Mouse (Mus musculus) MEL (cell line): ENCODE data around the gene Pcnx4.

Experiments used
- CTCF ChIP-seq, 3 experiments: IDR thresholded peaks in 2 of 3; conservative IDR thresholded peaks in 1 of 3; 2 replicates each; pipeline ENCODE4 v1.5.1; 2011 to 2012; ENCODE audit warnings: low read length in 3 of 3, low read depth in 2 of 3, mild to moderate bottlenecking in 2 of 3, improper control_type of control experiment in 1 of 3, inconsistent platforms in 1 of 3, mixed read lengths in 1 of 3, moderate library complexity in 1 of 3; ENCODE audit not compliant: control insufficient read depth in 1 of 3, insufficient read depth in 1 of 3, poor library complexity in 1 of 3, severe bottlenecking in 1 of 3
- ETS1 ChIP-seq: IDR thresholded peaks from 2 replicates; pipeline ENCODE4 v1.6.1; 2012; ENCODE audit warnings: low read depth, mild to moderate bottlenecking, inconsistent platforms, low read length, improper control_type of control experiment, moderate library complexity
- GABPA ChIP-seq: IDR thresholded peaks from 2 replicates; pipeline ENCODE4 v1.6.1; 2012; ENCODE audit warnings: low read depth, mild to moderate bottlenecking, inconsistent platforms, low read length, improper control_type of control experiment, moderate library complexity
- GATA1 ChIP-seq: IDR thresholded peaks from 2 replicates; pipeline ENCODE4 v1.6.1; 2011; ENCODE audit warnings: low read depth, low read length, improper control_type of control experiment
- MAFK ChIP-seq: IDR thresholded peaks from 2 replicates; pipeline ENCODE4 v1.6.1; 2011; ENCODE audit warnings: low read depth, mild to moderate bottlenecking, low read length, improper control_type of control experiment, borderline replicate concordance
- MEF2A ChIP-seq: IDR thresholded peaks from 2 replicates; pipeline ENCODE4 v1.6.1; 2014; ENCODE audit warnings: low read depth, mild to moderate bottlenecking, inconsistent platforms, low read length, improper control_type of control experiment; ENCODE audit not compliant: poor library complexity, insufficient replicate concordance, severe bottlenecking; ENCODE audit errors: extremely low read depth
- MXI1 ChIP-seq: IDR thresholded peaks from 2 replicates; pipeline ENCODE4 v1.6.1; 2011; ENCODE audit warnings: mild to moderate bottlenecking, low read depth, low read length, improper control_type of control experiment
- NELFE ChIP-seq: IDR thresholded peaks from 2 replicates; pipeline ENCODE4 v1.6.1; 2011; ENCODE audit warnings: low read depth, low read length, improper control_type of control experiment
- POLR2A ChIP-seq, 2 experiments: IDR thresholded peaks; 2 replicates each; pipeline ENCODE4 v1.6.1; 2011 to 2012; ENCODE audit warnings: low read length in 2 of 2, mild to moderate bottlenecking in 2 of 2, control low read depth in 1 of 2, improper control_type of control experiment in 1 of 2, low read depth in 1 of 2, moderate library complexity in 1 of 2; ENCODE audit not compliant: control insufficient read depth in 1 of 2, insufficient read depth in 1 of 2, poor library complexity in 1 of 2
- RAD21 ChIP-seq: IDR thresholded peaks from 2 replicates; pipeline ENCODE4 v1.6.1; 2011; ENCODE audit warnings: mild to moderate bottlenecking, low read depth, low read length, improper control_type of control experiment
- UBTF ChIP-seq: IDR thresholded peaks from 2 replicates; pipeline ENCODE4 v1.6.1; 2012; ENCODE audit warnings: low read depth, mild to moderate bottlenecking, inconsistent platforms, low read length, improper control_type of control experiment, moderate library complexity, borderline replicate concordance; ENCODE audit not compliant: insufficient read depth
- ZC3H11A ChIP-seq: IDR thresholded peaks from 2 replicates; pipeline ENCODE4 v1.6.1; 2012; ENCODE audit warnings: low read depth, mild to moderate bottlenecking, inconsistent platforms, low read length, improper control_type of control experiment

- TF ChIP-seq GATA1 (no peak), ZC3H11A (no peak), UBTF (no peak), CTCF (IDR thresholded peaks at IDR 0.05 in 2 of 3, conservative IDR thresholded peaks at IDR 0.05 in 1 of 3; ENCODE audit: control insufficient read depth in 1 of 3, insufficient read depth in 1 of 3, low read depth in 2 of 3, low read length in 3 of 3, poor library complexity in 1 of 3, severe bottlenecking in 1 of 3) (no peak), NELFE (no peak), MAFK (no peak), POLR2A (IDR thresholded peaks at IDR 0.05; ENCODE audit: control insufficient read depth in 1 of 2, insufficient read depth in 1 of 2, low read depth in 1 of 2, low read length in 2 of 2, poor library complexity in 1 of 2) (no peak), ETS1 (no peak), MXI1 (no peak), MEF2A (no peak), RAD21 (no peak), GABPA (no peak)
These were observed 26.6 kb upstream of the Pcnx4 start for GRCm38 (mm10) chr12:72509606-72510005.
